Mouse (Mus musculus): ENCODE measurements around the gene Islr.

- TF ChIP-seq TCF12 (IDR thresholded peaks at IDR 0.05; ENCODE audit: low read depth, low read length) (no peak), KAT2A (conservative IDR thresholded peaks at IDR 0.05; ENCODE audit: low read depth, low read length) (no peak), POLR2A (IDR thresholded peaks at IDR 0.05; ENCODE audit: control insufficient read depth in 1 of 2, insufficient read depth in 1 of 2, low read depth in 1 of 2, low read length in 2 of 2, poor library complexity in 1 of 2) (no peak), MAX (IDR thresholded peaks at IDR 0.05; ENCODE audit: low read length) (no peak), POLR2AphosphoS2 (IDR thresholded peaks at IDR 0.05; ENCODE audit: low read length) (no peak), CHD1 (IDR thresholded peaks at IDR 0.05; ENCODE audit: low read depth, low read length) (no peak), CTCF (IDR thresholded peaks at IDR 0.05 in 2 of 3, conservative IDR thresholded peaks at IDR 0.05 in 1 of 3; ENCODE audit: control insufficient read depth in 1 of 3, insufficient read depth in 1 of 3, low read depth in 2 of 3, low read length in 3 of 3, poor library complexity in 1 of 3, severe bottlenecking in 1 of 3) (no peak), JUND (IDR thresholded peaks at IDR 0.05; ENCODE audit: low read depth, low read length) (no peak), TAL1 (IDR thresholded peaks at IDR 0.05; ENCODE audit: low read length) (no peak), GATA1 (IDR thresholded peaks at IDR 0.05; ENCODE audit: low read depth, low read length) (no peak), ZC3H11A (IDR thresholded peaks at IDR 0.05; ENCODE audit: low read depth, low read length) (no peak)
Observed at GRCm38 (mm10) chr9:58107494-58107893, 96.6 kb downstream of the Islr start.

Measured in MEL (cell line).